Mouse (Mus musculus): ENCODE measurements around the gene Polr3c.
"Not testable (repeated sequence)": the region's sequence is repeated elsewhere in the genome, so short reads cannot be mapped to it uniquely, and the experiment has no call there.

GRCm38 (mm10) chr3:96686057-96686456 is 41.4 kb downstream of the Polr3c start:
- TF ChIP-seq EP300 (optimal IDR thresholded peaks at IDR 0.05); CTCF (IDR thresholded peaks at IDR 0.05; ENCODE audit: low read depth): not testable (repeated sequence)
